In the genomic region with DNA sequence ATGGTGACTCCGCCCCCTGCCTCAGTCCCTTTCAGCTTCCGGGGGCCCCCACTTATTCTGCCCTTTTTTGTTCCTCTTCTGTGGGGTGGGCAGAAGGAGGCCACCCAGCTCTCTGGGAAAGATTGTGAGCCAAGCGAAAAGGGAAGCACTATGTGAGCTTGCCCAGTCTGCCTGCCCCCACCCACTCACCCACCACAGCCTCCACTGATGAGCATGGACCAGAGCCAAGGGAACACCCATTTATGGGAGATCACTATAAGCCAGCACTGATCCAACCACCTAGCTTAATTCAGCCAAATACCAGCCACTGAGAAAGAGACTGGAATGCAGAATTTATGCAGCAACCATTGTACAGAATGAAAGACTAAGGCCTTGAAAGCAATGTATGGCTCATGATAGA, we compare ENCODE assay signal across 9 mouse cellular contexts. TPM values are rescaled to one million over a fixed set of nuclear protein-coding genes. Genes with fewer than 3 reads are reported as not detected.
DNase-seq lines count a peak whose midpoint lies in the region; ATAC-seq and TF ChIP-seq lines count a peak whose summit lies in the region.
"Had no signal": no experiment of that assay in that cellular context is flagged by ENCODE, and none has a peak within 500 bp of the region (broad histone marks: within the 10 kb centered on the region; RNA-seq: fewer than 3 reads in every experiment).

No protein-coding gene starts in this region.

- no peak for TF ChIP-seq CTCF in brain, embryonic 14.5 days (IDR thresholded peaks at IDR 0.05; ENCODE audit: borderline replicate concordance, extremely low read depth, insufficient read depth, insufficient read length)

- H3K27ac ChIP-seq in hindbrain, embryonic 13.5 days: no peak overlapping the region
- no peak overlapping the region for H3K27ac ChIP-seq in hindbrain, embryonic 14.5 days
- peak overlapping the region; percentile 99 for H3K27ac ChIP-seq in liver, embryonic 12.5 days
- H3K27ac ChIP-seq in intestine, embryonic 16.5 days (ENCODE audit: low read length): no peak overlapping the region

- WGBS in hindbrain, embryonic 13.5 days: 76% methylated on average over 3 of the region's 3 CpGs
- WGBS in hindbrain, embryonic 14.5 days: 80% methylated on average over 3 of the region's 3 CpGs
- WGBS in liver, embryonic 12.5 days (ENCODE audit: insufficient replicate concordance): 46% methylated on average over 3 of the region's 3 CpGs
- 84% methylated on average over 3 of the region's 3 CpGs for WGBS in intestine, embryonic 16.5 days

- H3K4me1 ChIP-seq in hindbrain, embryonic 13.5 days (replicated peaks): no peaks in the 10 kb centered on the region
- H3K4me1 ChIP-seq in hindbrain, embryonic 14.5 days (replicated peaks; ENCODE audit: control insufficient read depth, insufficient read depth, low read length): no peaks in the 10 kb centered on the region
- H3K4me1 ChIP-seq in liver, embryonic 12.5 days: peaks cover 85% of the 10 kb centered on the region
- H3K4me1 ChIP-seq in intestine, embryonic 16.5 days (ENCODE audit: control insufficient read depth, insufficient read depth, low read length): peaks cover 6% of the 10 kb centered on the region

- ATAC-seq in hindbrain, embryonic 13.5 days (ENCODE audit: low FRiP score): 0 out of 2 replicates have a peak, but pooled peaks have one; percentile 37
- no peak for ATAC-seq in hindbrain, embryonic 14.5 days (ENCODE audit: low FRiP score)
- peak; percentile 30; the same call in 1 of the 2 replicates for ATAC-seq in liver, embryonic 12.5 days
- no peak for ATAC-seq in intestine, embryonic 16.5 days

- no peaks in the 10 kb centered on the region for H3K9me3 ChIP-seq in hindbrain, embryonic 13.5 days
- H3K9me3 ChIP-seq in hindbrain, embryonic 14.5 days (ENCODE audit: control insufficient read depth, low read length): no peaks in the 10 kb centered on the region
- H3K9me3 ChIP-seq in liver, embryonic 12.5 days (replicated peaks): no peaks in the 10 kb centered on the region
- H3K9me3 ChIP-seq in intestine, embryonic 16.5 days (ENCODE audit: control insufficient read depth, low read length): no peaks in the 10 kb centered on the region

- no peaks in the 10 kb centered on the region for H3K36me3 ChIP-seq in hindbrain, embryonic 13.5 days
- H3K36me3 ChIP-seq in hindbrain, embryonic 14.5 days (replicated peaks; ENCODE audit: control insufficient read depth, insufficient read depth): no peaks in the 10 kb centered on the region
- no peaks in the 10 kb centered on the region for H3K36me3 ChIP-seq in liver, embryonic 12.5 days
- no peaks in the 10 kb centered on the region for H3K36me3 ChIP-seq in intestine, embryonic 16.5 days (ENCODE audit: control insufficient read depth, insufficient read depth, low read length)

- no peak for DNase-seq in hindbrain, embryonic 14.5 days (ENCODE audit: low spot score)
- DNase-seq in brain, embryonic 14.5 days (ENCODE audit: low read depth): peak; percentile 67
- DNase-seq in natural killer cell, adult 2 months (ENCODE audit: low spot score in 2 of 2): peak; percentile 24 to 33
- DNase-seq in yolk sac, embryonic 10.5 days (ENCODE audit: low spot score): no peak
- no peak for DNase-seq in cerebellum, adult 9-11 months
- DNase-seq: thymus, postnatal 25 days had no signal

- TF ChIP-seq POLR2A in brain, embryonic 14.5 days (IDR thresholded peaks at IDR 0.05; ENCODE audit: borderline replicate concordance, extremely low read depth, insufficient read depth, insufficient read length, poor library complexity, severe bottlenecking): no peak

- no peak overlapping the region for H3K9ac ChIP-seq in hindbrain, embryonic 13.5 days
- H3K9ac ChIP-seq in hindbrain, embryonic 14.5 days: no peak overlapping the region
- H3K9ac ChIP-seq in liver, embryonic 12.5 days: peak overlapping the region; percentile 61
- no peak overlapping the region for H3K9ac ChIP-seq in intestine, embryonic 16.5 days (ENCODE audit: low read depth, low read length)

- no peak overlapping the region for H3K4me2 ChIP-seq in hindbrain, embryonic 13.5 days
- no peak overlapping the region for H3K4me2 ChIP-seq in hindbrain, embryonic 14.5 days (replicated peaks)
- peak overlapping the region; percentile 63 for H3K4me2 ChIP-seq in liver, embryonic 12.5 days
- H3K4me2 ChIP-seq in intestine, embryonic 16.5 days (ENCODE audit: low read depth, low read length): no peak overlapping the region

- H3K27me3 ChIP-seq in hindbrain, embryonic 13.5 days: no peaks in the 10 kb centered on the region
- no peaks in the 10 kb centered on the region for H3K27me3 ChIP-seq in hindbrain, embryonic 14.5 days (ENCODE audit: control insufficient read depth, insufficient read depth, low read length)
- H3K27me3 ChIP-seq in liver, embryonic 12.5 days (replicated peaks): no peaks in the 10 kb centered on the region
- H3K27me3 ChIP-seq in intestine, embryonic 16.5 days (replicated peaks; ENCODE audit: control insufficient read depth, insufficient read depth, low read length): no peaks in the 10 kb centered on the region

- H3K4me3 ChIP-seq in hindbrain, embryonic 13.5 days: no peak overlapping the region
- no peak overlapping the region for H3K4me3 ChIP-seq in hindbrain, embryonic 14.5 days (replicated peaks; ENCODE audit: low read length)
- H3K4me3 ChIP-seq in liver, embryonic 12.5 days: no peak overlapping the region
- H3K4me3 ChIP-seq in intestine, embryonic 16.5 days (ENCODE audit: low read length): no peak overlapping the region

RNA-seq across cellular contexts. Expression of a gene that starts 34.8 kb away (rescaled TPM):
- 10.4 and 10.6 TPM in 2 replicates for polyA plus RNA-seq in hindbrain, embryonic 13.5 days (2015; fragmentation: Nextera tagmentation; extraction: Ambion mirVana)
- 11.2 and 12.0 TPM in 2 replicates for polyA plus RNA-seq in hindbrain, embryonic 14.5 days (2014; fragmentation: Nextera tagmentation; extraction: Ambion mirVana)
- polyA plus RNA-seq in brain, embryonic 14.5 days (2012; rRNA removed): 16.5 and 21.4 TPM in 2 replicates
- polyA plus RNA-seq in liver, embryonic 12.5 days (2016; fragmentation: Nextera tagmentation; extraction: Ambion mirVana): 0.96 and 1.4 TPM in 2 replicates
- polyA plus RNA-seq in intestine, embryonic 16.5 days (2015; fragmentation: Nextera tagmentation; extraction: Ambion mirVana): 8.4 and 10.5 TPM in 2 replicates

RNA-seq across cellular contexts. Expression of a gene that starts 43.5 kb away (rescaled TPM):
- 2.0 and 2.1 TPM in 2 replicates for polyA plus RNA-seq in hindbrain, embryonic 13.5 days (2015; fragmentation: Nextera tagmentation; extraction: Ambion mirVana)
- 3.5 and 5.0 TPM in 2 replicates for polyA plus RNA-seq in hindbrain, embryonic 14.5 days (2014; fragmentation: Nextera tagmentation; extraction: Ambion mirVana)
- 6.6 and 7.5 TPM in 2 replicates for polyA plus RNA-seq in brain, embryonic 14.5 days (2012; rRNA removed)
- polyA plus RNA-seq in liver, embryonic 12.5 days (2016; fragmentation: Nextera tagmentation; extraction: Ambion mirVana): 14.7 and 16.0 TPM in 2 replicates
- 0.29 and 0.53 TPM in 2 replicates for polyA plus RNA-seq in intestine, embryonic 16.5 days (2015; fragmentation: Nextera tagmentation; extraction: Ambion mirVana)

Comparison
In these comparisons a context has a peak if more than half of its experiments do, and no peak if none do; other contexts are left out.
1. ATAC-seq: peak in hindbrain, embryonic 13.5 days (single experiment) and liver, embryonic 12.5 days (single experiment); none in hindbrain, embryonic 14.5 days (single experiment) and intestine, embryonic 16.5 days (single experiment).
2. DNase-seq: peak in brain, embryonic 14.5 days (single experiment) and natural killer cell, adult 2 months (2 of 2); none in hindbrain, embryonic 14.5 days (single experiment), yolk sac, embryonic 10.5 days (single experiment) and cerebellum, adult 9-11 months (single experiment).